Mouse (Mus musculus) intestine, postnatal 0 days (tissue): ENCODE results near the gene Cyp2j6. TPM values are rescaled to one million over a fixed set of nuclear protein-coding genes. Genes with fewer than 3 reads are reported as not detected.
A peak's percentile ranks its signal among the peaks of the same experiment; 100 is the strongest.
"Not testable (repeated sequence)": the region's sequence is repeated elsewhere in the genome, so short reads cannot be mapped to it uniquely, and the experiment has no call there.

Experiments
- ATAC-seq: fragments of 200-750 bp; cut with Nextera tagmentation; 2 replicates; pipeline ENCODE4 v1.8.0; 2017; ENCODE audit warnings: mild to moderate bottlenecking, moderate TSS enrichment, moderate library complexity
- H3K27ac ChIP-seq: fragments of 300-500 bp; sonication (generic); 2 replicates; pipeline ENCODE4 v1.5.1; 2014; ENCODE audit warnings: mild to moderate bottlenecking, low read depth, low read length, moderate library complexity
- H3K27me3 ChIP-seq: fragments of 300-500 bp; sonication (generic); replicated peaks from 2 replicates; pipeline ENCODE4 v1.6.1; 2014; ENCODE audit warnings: low read length, mixed read lengths; ENCODE audit not compliant: control insufficient read depth, insufficient read depth
- H3K36me3 ChIP-seq: fragments of 300-500 bp; sonication (generic); 2 replicates; pipeline ENCODE4 v1.6.1; 2014; ENCODE audit warnings: mild to moderate bottlenecking, moderate library complexity; ENCODE audit not compliant: control insufficient read depth, insufficient read depth
- H3K4me1 ChIP-seq: fragments of 300-500 bp; sonication (generic); replicated peaks from 2 replicates; pipeline ENCODE4 v1.6.1; 2014; ENCODE audit warnings: antibody characterized with exemption, low read length, mixed read lengths; ENCODE audit not compliant: control insufficient read depth, insufficient read depth
- H3K4me2 ChIP-seq: fragments of 300-500 bp; sonication (generic); replicated peaks from 2 replicates; pipeline ENCODE4 v1.6.1; 2014; ENCODE audit warnings: low read depth, mild to moderate bottlenecking, moderate library complexity
- H3K4me3 ChIP-seq: fragments of 300-500 bp; sonication (generic); 2 replicates; pipeline ENCODE4 v1.5.1; 2014; ENCODE audit warnings: low read depth, low read length
- H3K9ac ChIP-seq: fragments of 300-500 bp; sonication (generic); 2 replicates; pipeline ENCODE4 v1.6.1; 2014; ENCODE audit warnings: mild to moderate bottlenecking, low read depth, low read length
- H3K9me3 ChIP-seq: fragments of 300-500 bp; sonication (generic); 2 replicates; pipeline ENCODE4 v1.6.1; 2016; ENCODE audit warnings: mixed run types; ENCODE audit not compliant: control insufficient read depth
- CTCF ChIP-seq: sonication (generic); IDR thresholded peaks from 2 replicates; pipeline ENCODE4 v1.5.1; 2016; ENCODE audit warnings: low read depth, mild to moderate bottlenecking, control low read depth, antibody characterized with exemption, moderate library complexity
- WGBS: fragments of 180-500 bp; shearing (Covaris S2); extraction: QIAGEN DNeasy Blood & Tissue Kit; methylation state at CpG from one replicate; pipeline ENCODE4 v1.1.7; 2014; 5-methylcytosine and 5-hydroxymethylcytosine counted together
- polyA plus RNA-seq: library from polyadenylated mRNA; unstranded; fragments of >200 nt; fragmentation: Nextera tagmentation; extraction: Ambion mirVana; gene quantifications from 2 replicates; pipeline ENCODE4 v1.2.1, GENCODE M21; 2015

Cyp2j6 gene
- 37.2 and 39.2 TPM in 2 replicates for polyA plus RNA-seq

- Histone ChIP-seq H3K4me3 (peak within 1 kb of the TSS; percentile 74), H3K4me2 (peak within 1 kb of the TSS; percentile 85)
Measured at GRCm38 (mm10) chr4:96553133-96553819, at the start of gene Cyp2j6. Gene Cyp2j6, minus strand, starts transcription at chr4:96553661.

DNA sequence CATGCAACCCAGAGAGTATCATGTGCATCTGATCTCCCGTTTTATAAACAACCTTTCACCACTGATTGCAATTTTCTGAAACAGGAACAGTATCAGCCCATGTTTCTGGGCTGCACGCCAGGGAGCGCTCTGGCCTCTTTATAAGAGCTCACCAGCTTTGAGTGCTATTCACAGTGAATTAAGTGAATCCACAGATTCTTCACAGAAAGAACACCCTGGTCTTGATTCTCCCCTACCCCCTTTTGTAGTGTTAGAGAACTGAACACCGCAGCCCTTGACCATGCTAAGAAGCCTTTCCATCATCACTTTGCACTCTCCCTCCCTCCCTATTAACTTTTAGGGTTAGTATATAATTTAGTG lies 38.3 kb upstream of the Cyp2j6 start:
- Histone ChIP-seq H3K4me1 (0 out of 2 replicates have a peak, but pooled peaks cover 3% of the 10 kb centered on the region), H3K27me3 (no peaks in the 10 kb centered on the region), H3K4me3 (peak overlapping the region; percentile 47; the same call in 1 of the 2 replicates), H3K27ac (no peak overlapping the region), H3K9ac (no peak overlapping the region), H3K36me3 (no peaks in the 10 kb centered on the region), H3K9me3 (no peaks in the 10 kb centered on the region), H3K4me2 (peak overlapping the region; percentile 77)
- 32% methylated on average over 4 of the region's 4 CpGs for WGBS
- peak; percentile 64 for TF ChIP-seq CTCF
- peak; percentile 78 for ATAC-seq

More at GRCm38 (mm10) chr4:96553133-96553819, at the start of gene Cyp2j6:
- H3K36me3 ChIP-seq: no peaks in the 10 kb centered on the region
- H3K27me3 ChIP-seq: no peaks in the 10 kb centered on the region
- ATAC-seq: peak; percentile 98
- TF ChIP-seq CTCF: no peak
- H3K9me3 ChIP-seq: no peaks in the 10 kb centered on the region
- H3K4me1 ChIP-seq: no peaks in the 10 kb centered on the region
- under 1% methylated on average over 16 of the region's 16 CpGs for WGBS
- H3K27ac ChIP-seq: peak within 1 kb of the TSS; percentile 81
- H3K9ac ChIP-seq: peak within 1 kb of the TSS; percentile 66

GRCm38 (mm10) chr4:96590911-96591790 lies 37.7 kb upstream of the Cyp2j6 start, which contains the start of gene Cyp2j9:
Gene Cyp2j9, minus strand, starts transcription at chr4:96591578.
- no peaks in the 10 kb centered on the region for H3K27me3 ChIP-seq
- peak within 1 kb of the TSS; percentile 54 for H3K9ac ChIP-seq
- H3K4me2 ChIP-seq: peak within 1 kb of the TSS; percentile 77
- 0 out of 2 replicates have a peak, but pooled peaks cover 3% of the 10 kb centered on the region for H3K4me1 ChIP-seq
- peak within 1 kb of the TSS; percentile 31 for H3K27ac ChIP-seq
- WGBS: 4% methylated on average over 18 of the region's 18 CpGs
- H3K4me3 ChIP-seq: peak within 1 kb of the TSS; percentile 47
- no peaks in the 10 kb centered on the region for H3K36me3 ChIP-seq
- no peak; the same call in 1 of the 2 replicates for TF ChIP-seq CTCF
- ATAC-seq: peak; percentile 91
- no peaks in the 10 kb centered on the region for H3K9me3 ChIP-seq

DNA sequence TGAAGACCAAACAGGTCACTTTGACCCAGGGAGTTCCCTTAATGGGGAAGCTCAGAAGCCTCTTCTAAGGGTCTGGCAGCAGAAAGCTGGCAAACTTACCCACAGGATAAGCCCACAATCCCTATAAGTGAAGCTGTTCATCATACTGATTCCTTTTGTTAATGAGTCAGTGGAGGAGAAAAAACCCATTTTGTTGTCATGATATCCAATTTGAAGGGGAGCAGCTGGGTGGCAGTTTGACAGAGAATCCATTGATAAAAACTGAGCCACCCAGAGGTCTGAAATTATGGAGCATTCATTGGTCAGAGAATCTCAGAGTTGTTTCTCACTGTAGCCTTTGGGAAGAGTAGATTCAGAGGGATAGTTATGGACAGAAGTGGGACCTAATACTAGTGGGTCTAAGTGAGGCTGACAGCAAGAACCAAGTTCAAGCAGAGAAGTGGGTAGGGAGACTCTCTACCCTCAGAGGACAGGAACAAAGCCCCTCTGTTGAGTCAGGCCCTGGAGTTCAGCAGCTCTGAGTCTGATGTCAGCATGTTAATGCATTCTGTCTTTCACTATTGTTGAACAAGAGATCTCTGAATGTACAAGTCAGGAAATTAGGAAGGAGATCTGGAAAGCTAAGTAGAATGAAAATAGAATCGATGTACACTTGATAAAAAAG lies 28.1 kb upstream of the Cyp2j6 start:
- Histone ChIP-seq H3K9me3 (no peaks in the 10 kb centered on the region), H3K27ac (no peak overlapping the region), H3K4me3 (no peak overlapping the region), H3K27me3 (no peaks in the 10 kb centered on the region), H3K4me1 (no peaks in the 10 kb centered on the region), H3K36me3 (no peaks in the 10 kb centered on the region), H3K4me2 (no peak overlapping the region), H3K9ac (no peak overlapping the region)
- no peak for TF ChIP-seq CTCF
- 83% methylated on average over 1 of the region's 1 CpGs for WGBS
- ATAC-seq: no peak

GRCm38 (mm10) chr4:96580351-96580750 lies 26.9 kb upstream of the Cyp2j6 start:
- not testable (repeated sequence) for H3K27ac ChIP-seq, ATAC-seq, H3K4me1 ChIP-seq, H3K9ac ChIP-seq, H3K4me2 ChIP-seq, H3K9me3 ChIP-seq, H3K27me3 ChIP-seq, H3K36me3 ChIP-seq, H3K4me3 ChIP-seq
- 44% methylated on average over 6 of the region's 6 CpGs for whole genome bisulfite sequencing

DNA sequence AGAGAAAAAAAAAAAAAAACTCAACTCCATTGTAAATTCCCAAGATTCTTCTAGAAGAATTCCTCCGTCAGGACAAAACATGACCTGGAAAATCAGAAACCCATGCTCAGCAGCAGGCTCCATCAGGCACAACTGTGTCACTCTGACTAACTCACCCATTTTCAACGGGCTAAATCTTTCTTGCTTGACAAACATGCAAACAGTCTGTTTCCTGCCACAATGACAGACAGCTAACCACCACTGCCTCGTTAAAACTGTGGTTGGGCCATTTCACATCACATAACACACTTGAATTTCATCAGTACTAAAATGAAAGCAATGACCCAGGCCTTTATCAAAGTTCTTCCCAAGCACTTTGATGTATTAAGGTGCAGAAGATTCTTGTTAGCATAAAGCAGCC lies 16.0 kb upstream of the Cyp2j6 start:
- Histone ChIP-seq H3K4me2 (no peak overlapping the region), H3K27ac (no peak overlapping the region), H3K4me1 (peaks cover 5% of the 10 kb centered on the region; the same call in 1 of the 2 replicates), H3K9ac (no peak overlapping the region), H3K36me3 (no peaks in the 10 kb centered on the region), H3K27me3 (no peaks in the 10 kb centered on the region), H3K9me3 (no peaks in the 10 kb centered on the region), H3K4me3 (no peak overlapping the region)
- WGBS: 57% methylated on average over 3 of the region's 3 CpGs
- no peak for ATAC-seq
- TF ChIP-seq CTCF: no peak
